Mouse (Mus musculus) cerebral cortex, adult 2 months (tissue): Measurements from ENCODE around the gene Nhlrc4.

Experiments used
- WGBS: fragments of 180-500 bp; shearing (Covaris S2); methylation state at CpG from one replicate; pipeline ENCODE4 v1.1.7; 2018; 5-methylcytosine and 5-hydroxymethylcytosine counted together

Nhlrc4 gene

GRCm38 (mm10) chr17:25944366-25945163, at the start of gene Nhlrc4, which contains the start of gene Pigq:
Gene Nhlrc4, minus strand, starts transcription at chr17:25944961.
Gene Pigq, minus strand, starts transcription at chr17:25944936.
- WGBS: 51% methylated on average over 6 of the region's 6 CpGs

- 93% methylated on average over 3 of the region's 3 CpGs for WGBS
Measured at GRCm38 (mm10) chr17:25993489-25993888, 48.7 kb upstream of the Nhlrc4 start.

GRCm38 (mm10) chr17:25992274-25992673, 47.5 kb upstream of the Nhlrc4 start:
- 99% methylated on average over 4 of the region's 4 CpGs for WGBS

- WGBS: 83% methylated on average over 5 of the region's 5 CpGs
Measured at GRCm38 (mm10) chr17:25990331-25990730, 45.6 kb upstream of the Nhlrc4 start.

DNA sequence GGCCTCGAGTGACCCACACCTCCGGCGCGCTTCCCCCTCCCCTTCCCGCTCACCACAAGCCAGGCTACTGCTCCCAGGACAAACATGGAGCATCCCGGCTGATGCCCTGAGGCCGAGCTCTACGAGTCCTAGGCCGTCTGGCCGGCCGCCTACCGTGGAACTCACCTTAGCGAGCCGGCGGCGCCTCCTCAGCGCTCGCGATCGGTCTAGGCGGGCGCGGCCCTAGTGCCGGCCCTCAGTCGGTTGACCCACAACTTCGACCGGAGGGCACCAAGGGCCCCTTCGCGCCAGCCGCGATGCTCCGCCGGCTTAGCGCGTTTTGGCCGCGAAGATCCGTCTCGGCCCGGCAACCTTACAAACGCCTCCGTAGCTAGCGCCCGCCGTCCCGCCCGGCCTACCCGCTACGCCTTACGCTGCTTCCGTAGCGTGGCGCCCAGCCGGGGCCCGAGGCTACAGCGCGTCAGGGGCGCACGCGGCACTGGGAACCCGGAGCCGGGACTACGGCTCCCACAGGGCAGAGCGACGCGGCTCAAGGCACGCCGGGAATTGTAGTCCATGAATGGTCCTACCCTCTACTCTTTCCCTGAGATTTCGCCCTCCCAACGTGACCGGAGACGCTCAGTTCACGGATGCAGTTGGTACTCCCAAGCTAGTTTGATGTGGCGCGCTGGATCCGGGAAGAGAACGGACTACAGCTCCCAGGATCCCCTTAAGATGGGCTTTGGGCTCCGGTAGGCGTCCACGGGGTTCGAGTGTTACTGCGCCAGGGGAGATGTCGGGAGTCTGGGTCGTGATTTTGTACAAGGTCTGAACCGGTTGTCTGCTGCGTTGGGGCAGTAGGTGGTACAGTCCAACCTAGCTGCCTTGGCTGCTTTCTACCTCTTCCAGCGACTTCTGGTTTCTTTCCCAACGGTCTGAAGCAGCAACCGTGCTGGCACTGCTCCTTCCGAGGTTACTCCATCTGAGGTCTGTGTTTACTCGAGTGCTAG, 40.8 kb upstream of the Nhlrc4 start, which contains the start of gene Capn15:
Capn15 (minus strand) TSS at position 491 of the 989 bp plus-strand sequence.
- under 1% methylated on average over 91 of the region's 91 CpGs for WGBS

GRCm38 (mm10) chr17:25984556-25985305, 40.0 kb upstream of the Nhlrc4 start:
- WGBS: 9% methylated on average over 17 of the region's 17 CpGs

- WGBS: 96% methylated on average over 1 of the region's 1 CpGs
Measured at GRCm38 (mm10) chr17:25984066-25984465, 39.3 kb upstream of the Nhlrc4 start.

DNA sequence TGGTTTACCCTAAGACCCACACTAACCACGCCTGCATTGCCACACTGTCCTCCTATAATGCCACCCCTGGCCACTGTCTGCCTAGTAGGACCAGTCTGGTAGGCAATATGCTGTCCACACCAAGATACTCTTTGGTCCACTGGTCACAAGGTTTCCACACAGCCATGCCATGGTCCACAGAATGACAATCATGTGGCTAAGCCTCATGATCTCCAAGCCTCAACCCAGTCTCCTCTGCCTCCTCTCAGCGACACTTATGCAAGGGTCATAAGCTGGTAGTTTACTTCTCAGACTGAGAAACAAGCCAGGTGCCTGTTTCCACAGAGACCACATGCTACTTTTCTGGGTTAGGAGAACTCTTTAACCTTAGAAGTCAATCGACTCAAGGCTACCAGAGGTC, 38.2 kb upstream of the Nhlrc4 start:
- WGBS: 94% methylated on average over 3 of the region's 3 CpGs

GRCm38 (mm10) chr17:25980854-25981253, 36.1 kb upstream of the Nhlrc4 start:
- WGBS: 32% methylated on average over 5 of the region's 5 CpGs

GRCm38 (mm10) chr17:25979829-25980738, 35.3 kb upstream of the Nhlrc4 start:
- WGBS: 87% methylated on average over 5 of the region's 5 CpGs

DNA sequence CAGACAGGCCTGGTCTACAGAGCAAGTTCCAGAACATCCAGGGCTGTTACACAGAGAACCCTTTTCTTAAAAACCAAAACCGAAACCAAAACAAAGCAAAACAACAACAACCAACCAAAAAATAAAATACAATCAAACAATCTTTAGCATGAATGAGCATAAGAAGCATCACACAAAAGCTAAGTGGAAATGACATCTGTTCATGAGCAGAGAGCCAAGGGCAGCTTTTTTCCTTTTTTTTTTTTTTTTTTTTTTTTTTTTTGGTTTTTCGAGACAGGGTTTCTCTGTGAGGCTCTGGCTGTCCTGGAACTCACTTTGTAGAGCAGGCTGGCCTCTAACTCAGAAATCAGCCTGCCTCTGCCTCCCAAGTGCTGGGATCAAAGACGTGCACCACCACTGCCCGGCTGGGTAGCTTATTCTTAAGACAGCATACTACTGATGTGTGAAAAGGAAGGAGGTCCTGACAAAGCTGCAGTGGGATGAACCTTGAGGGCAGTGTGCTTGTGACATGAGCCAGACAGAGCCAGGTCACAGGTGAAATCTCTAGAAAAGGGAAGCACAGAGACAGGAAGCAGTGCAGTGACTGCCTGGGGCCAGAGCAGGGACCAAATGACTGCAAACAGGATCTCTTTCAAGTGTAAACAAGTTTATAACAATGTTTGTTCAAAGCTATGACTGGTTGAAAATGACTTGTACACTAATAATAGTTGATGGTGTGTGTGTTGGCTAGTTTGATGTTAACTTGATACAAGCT, 26.4 kb upstream of the Nhlrc4 start:
- WGBS: 65% methylated on average over 4 of the region's 4 CpGs

DNA sequence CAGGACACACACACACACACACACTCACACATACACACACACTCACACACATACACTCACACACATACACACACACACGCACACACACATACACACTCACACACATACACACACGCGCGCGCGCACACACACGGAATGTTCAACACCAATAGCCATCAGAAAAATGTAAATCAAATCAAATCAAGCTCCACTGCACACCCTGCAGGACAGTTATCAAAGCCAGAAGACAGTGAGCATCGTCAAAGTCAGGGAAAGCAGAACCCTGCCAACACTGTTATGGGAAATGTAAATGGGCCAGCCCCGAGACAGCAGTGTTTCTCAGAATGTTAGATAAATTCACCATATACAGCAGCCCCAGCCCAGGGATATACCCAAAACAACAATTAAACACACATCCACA, 25.7 kb upstream of the Nhlrc4 start:
- 72% methylated on average over 9 of the region's 9 CpGs for WGBS

GRCm38 (mm10) chr17:25968176-25968575, 23.4 kb upstream of the Nhlrc4 start:
- 88% methylated on average over 1 of the region's 1 CpGs for WGBS

GRCm38 (mm10) chr17:25967652-25968051, 22.9 kb upstream of the Nhlrc4 start:
- WGBS: 33% methylated on average over 3 of the region's 3 CpGs

DNA sequence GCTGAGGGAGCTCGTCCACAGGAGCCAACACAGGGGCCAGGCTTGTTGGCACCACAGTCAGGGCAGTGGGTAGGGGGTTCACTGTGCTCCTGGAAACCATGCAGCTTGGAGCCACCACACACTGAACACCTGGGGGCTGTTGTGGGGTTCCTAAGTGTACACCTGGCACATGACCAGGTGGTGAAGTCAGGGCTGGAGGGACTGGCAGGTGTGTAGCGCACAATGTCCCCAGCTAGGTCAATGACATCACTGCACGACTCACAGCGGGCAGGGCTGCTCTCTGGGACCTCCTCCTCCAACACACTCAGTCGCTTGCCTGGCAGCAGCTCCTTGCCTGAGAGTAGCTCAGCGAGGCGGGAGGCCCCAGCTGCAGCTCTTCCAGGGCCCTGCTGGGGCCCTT, 19.5 kb upstream of the Nhlrc4 start:
- WGBS: 71% methylated on average over 7 of the region's 7 CpGs

DNA sequence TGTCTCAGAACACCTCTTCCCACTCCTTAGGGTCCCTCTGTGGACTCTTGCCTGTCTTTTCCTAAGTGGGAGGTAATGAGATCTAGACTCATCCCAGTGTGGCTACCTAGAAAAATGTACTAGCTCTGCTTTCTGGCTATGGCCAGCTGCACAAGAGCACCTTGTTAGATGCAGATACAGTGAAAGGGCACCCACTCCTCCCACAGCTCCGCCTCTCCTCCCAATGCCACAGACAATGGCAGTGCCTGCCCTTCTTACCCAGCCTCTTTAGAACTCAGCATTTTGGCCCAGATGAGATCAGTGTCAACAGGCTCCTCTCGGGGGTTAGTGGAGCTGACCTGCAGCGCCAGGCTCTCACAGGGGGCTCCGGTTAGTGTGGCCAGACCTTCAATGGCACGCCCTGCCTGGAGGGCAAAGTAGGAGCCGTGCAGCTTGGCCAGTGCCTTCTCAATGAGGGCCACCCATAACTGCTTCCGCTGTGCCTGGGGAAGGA, 17.7 kb upstream of the Nhlrc4 start:
- WGBS: 95% methylated on average over 7 of the region's 7 CpGs

GRCm38 (mm10) chr17:25961566-25961965, 16.8 kb upstream of the Nhlrc4 start:
- 99% methylated on average over 5 of the region's 5 CpGs for WGBS

GRCm38 (mm10) chr17:25959630-25960467, 15.1 kb upstream of the Nhlrc4 start:
- WGBS: 88% methylated on average over 23 of the region's 23 CpGs
